Mouse (Mus musculus) stomach, postnatal 0 days (tissue): ENCODE data around the gene 1700061G19Rik.

Experiments used
- CTCF ChIP-seq: IDR thresholded peaks from 2 replicates; pipeline ENCODE4 v1.5.1; 2016; ENCODE audit warnings: antibody characterized with exemption, low read depth, mild to moderate bottlenecking, moderate library complexity
- EP300 ChIP-seq: optimal IDR thresholded peaks from 2 replicates; pipeline ENCODE3; 2016; ENCODE audit warnings: antibody characterized with exemption

DNA sequence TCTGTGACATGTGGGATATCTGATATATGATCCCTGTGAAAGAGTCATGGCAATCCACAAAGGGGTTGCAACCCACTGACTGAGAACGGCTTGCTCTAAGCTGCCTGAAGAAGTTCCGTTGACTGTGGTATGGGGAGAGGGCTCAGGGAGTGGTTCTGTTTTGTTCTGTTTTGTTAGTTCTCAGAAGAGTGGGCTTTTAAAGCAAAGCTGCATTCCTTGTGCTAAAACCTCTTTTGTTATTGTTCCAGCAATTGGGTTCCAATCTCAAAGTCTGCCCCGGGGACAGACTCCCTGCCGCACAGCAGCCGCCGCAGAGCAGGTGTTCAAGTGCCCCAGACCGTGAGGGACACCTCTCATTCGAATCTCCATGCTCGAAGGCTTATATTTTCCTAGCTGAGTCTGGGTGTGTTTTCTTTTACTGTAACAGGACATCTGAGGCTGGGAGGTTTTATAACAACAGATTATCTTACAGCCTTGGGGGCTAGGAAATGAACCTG, 5.7 kb upstream of the 1700061G19Rik start:
- TF ChIP-seq CTCF, result no peak
- TF ChIP-seq EP300, result no peak
